Mouse (Mus musculus) liver, postnatal 0 days (tissue): Measurements from ENCODE around the gene Best1.

Experiments
- CTCF ChIP-seq: sonication (generic); IDR thresholded peaks from 2 replicates; pipeline ENCODE4 v1.5.1; 2016; ENCODE audit warnings: antibody characterized with exemption, low read depth
- EP300 ChIP-seq: IDR thresholded peaks from 2 replicates; pipeline ENCODE4 v1.6.1; 2016; ENCODE audit warnings: antibody characterized with exemption, low read depth, mild to moderate bottlenecking

DNA sequence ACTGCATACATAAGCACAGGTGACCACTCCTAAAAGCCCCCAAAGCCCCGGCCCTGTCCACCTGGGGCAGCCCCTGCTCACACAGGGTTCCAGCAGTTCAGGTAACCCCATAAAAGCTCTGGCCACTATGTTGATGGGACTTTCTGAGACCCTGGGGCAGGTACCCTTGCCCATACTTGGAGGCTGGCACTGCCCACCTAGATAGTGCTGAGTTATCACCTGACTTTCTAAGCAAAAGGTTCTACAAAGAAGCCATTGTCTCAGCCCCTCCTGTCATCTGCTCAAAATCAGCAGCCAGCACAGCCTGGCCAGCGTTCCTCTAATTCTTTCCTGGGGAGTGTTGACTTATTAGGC is 3.4 kb downstream of the Best1 start:
- no peak for TF ChIP-seq EP300
- no peak for TF ChIP-seq CTCF
